Mouse (Mus musculus) natural killer cell, adult 2 months (primary cell): ENCODE measurements around the gene Cct7.
"Not testable (repeated sequence)": the region's sequence is repeated elsewhere in the genome, so short reads cannot be mapped to it uniquely, and the experiment has no call there.

Source experiments
- DNase-seq, 2 experiments: peaks; one replicate each; pipeline ENCODE4 v3.0.0; 2022; ENCODE audit warnings: low spot score in 2 of 2

Cct7 gene

GRCm38 (mm10) chr6:85450697-85451663 is at the start of gene Cct7:
Cct7 (plus strand) TSS chr6:85451514.
- DNase-seq = peak; percentile 97 to 98

- no peak for DNase-seq
These were observed 48.7 kb upstream of the Cct7 start for GRCm38 (mm10) chr6:85402613-85403012.

- no peak for DNase-seq
These were observed 48.3 kb upstream of the Cct7 start for GRCm38 (mm10) chr6:85403039-85403438.

- DNase-seq = no peak
These were observed 42.3 kb upstream of the Cct7 start for GRCm38 (mm10) chr6:85409003-85409402.

- no peak for DNase-seq
These were observed 40.5 kb upstream of the Cct7 start for GRCm38 (mm10) chr6:85410771-85411273.

GRCm38 (mm10) chr6:85415829-85416228 is 35.5 kb upstream of the Cct7 start:
- DNase-seq = no peak

GRCm38 (mm10) chr6:85419150-85419549 is 32.2 kb upstream of the Cct7 start:
- DNase-seq = no peak

GRCm38 (mm10) chr6:85423836-85424379 is 27.4 kb upstream of the Cct7 start, which contains the start of gene Noto:
Noto (plus strand) TSS chr6:85423886.
- no peak for DNase-seq

GRCm38 (mm10) chr6:85431274-85431841 is 20.0 kb upstream of the Cct7 start:
- DNase-seq = no peak

- peak; percentile 78 to 88 for DNase-seq
These were observed 19.4 kb upstream of the Cct7 start, which contains the start of gene Smyd5 for GRCm38 (mm10) chr6:85431842-85432431. Smyd5 (plus strand) TSS chr6:85431989.

GRCm38 (mm10) chr6:85433865-85434264 is 17.4 kb upstream of the Cct7 start:
- DNase-seq = no peak

- DNase-seq = no peak
These were observed 15.1 kb upstream of the Cct7 start for GRCm38 (mm10) chr6:85436204-85436603.

GRCm38 (mm10) chr6:85436631-85437030 is 14.7 kb upstream of the Cct7 start:
- DNase-seq = no peak

GRCm38 (mm10) chr6:85441142-85441541 is 10.2 kb upstream of the Cct7 start:
- no peak for DNase-seq

- DNase-seq = no peak
These were observed 7.7 kb upstream of the Cct7 start for GRCm38 (mm10) chr6:85443488-85444233.

GRCm38 (mm10) chr6:85444266-85444965 is 6.9 kb upstream of the Cct7 start:
- DNase-seq = no peak

- DNase-seq = no peak
These were observed 6.0 kb upstream of the Cct7 start for GRCm38 (mm10) chr6:85445286-85445685.

GRCm38 (mm10) chr6:85447351-85447750 is 4.0 kb upstream of the Cct7 start:
- no peak for DNase-seq

- not testable (repeated sequence) for DNase-seq
These were observed 1.2 kb upstream of the Cct7 start for GRCm38 (mm10) chr6:85450140-85450539.

- peak; percentile 96 to 97 for DNase-seq
These were observed 523 bp downstream of the Cct7 start, which contains the start of gene Pradc1 for GRCm38 (mm10) chr6:85451664-85452410. Pradc1 (minus strand) TSS chr6:85451970.
